Mouse (Mus musculus): ENCODE measurements around the gene Retreg3. TPM values are rescaled to one million over a fixed set of nuclear protein-coding genes. Genes with fewer than 3 reads are reported as not detected.
"Not testable (repeated sequence)": the region's sequence is repeated elsewhere in the genome, so short reads cannot be mapped to it uniquely, and the experiment has no call there.

The Retreg3 gene
- polyA plus RNA-seq, 1 experiment: 41.2 TPM

GRCm38 (mm10) chr11:101162772-101163171 is 43.1 kb upstream of the Retreg3 start:
- TF ChIP-seq MYOD1 (IDR thresholded peaks at IDR 0.05; ENCODE audit: control insufficient read depth in 1 of 3, insufficient read length in 2 of 3, low read depth in 2 of 3) (peak; percentile 26 to 51 (median 38)), USF1 (IDR thresholded peaks at IDR 0.05; ENCODE audit: low read depth) (no peak), MYOG (IDR thresholded peaks at IDR 0.05; ENCODE audit: control insufficient read depth in 1 of 3, insufficient read depth in 1 of 3, insufficient read length in 2 of 3, low read depth in 2 of 3) (peak in 2 of 3 experiments; percentile 46 to 55), TCF12 (IDR thresholded peaks at IDR 0.05; ENCODE audit: insufficient read depth, poor library complexity, severe bottlenecking) (no peak), E2F4 (IDR thresholded peaks at IDR 0.05; ENCODE audit: insufficient read depth) (no peak)
- peak overlapping the region; percentile 67 for H3K4me2 ChIP-seq (ENCODE audit: low read depth)
- peaks cover 29% of the 10 kb centered on the region for H3K36me3 ChIP-seq (ENCODE audit: control insufficient read depth, insufficient read depth)
- H3K79me2 ChIP-seq (ENCODE audit: control insufficient read depth, insufficient read depth): no peaks in the 10 kb centered on the region
- H3ac ChIP-seq (ENCODE audit: control insufficient read depth, insufficient read length): no peak overlapping the region
- H3K27me3 ChIP-seq (ENCODE audit: control insufficient read depth, insufficient read depth, insufficient read length): no peaks in the 10 kb centered on the region
- no peak overlapping the region for H3K4me3 ChIP-seq

GRCm38 (mm10) chr11:101162301-101162700 is 42.6 kb upstream of the Retreg3 start:
- Histone ChIP-seq H3K36me3 (ENCODE audit: control insufficient read depth, insufficient read depth) (peaks cover 24% of the 10 kb centered on the region), H3K4me2 (ENCODE audit: low read depth) (peak overlapping the region; percentile 67), H3K27me3 (ENCODE audit: control insufficient read depth, insufficient read depth, insufficient read length) (no peaks in the 10 kb centered on the region), H3K79me2 (ENCODE audit: control insufficient read depth, insufficient read depth) (no peaks in the 10 kb centered on the region), H3K4me3 (no peak overlapping the region), H3ac (ENCODE audit: control insufficient read depth, insufficient read length) (no peak overlapping the region)
- TF ChIP-seq TCF12 (IDR thresholded peaks at IDR 0.05; ENCODE audit: insufficient read depth, poor library complexity, severe bottlenecking) (no peak), SRF (IDR thresholded peaks at IDR 0.05; ENCODE audit: control insufficient read depth, insufficient read length, low read depth) (no peak), USF1 (IDR thresholded peaks at IDR 0.05; ENCODE audit: low read depth) (no peak), MYOG (IDR thresholded peaks at IDR 0.05; ENCODE audit: control insufficient read depth in 1 of 3, insufficient read depth in 1 of 3, insufficient read length in 2 of 3, low read depth in 2 of 3) (no peak), REST (IDR thresholded peaks at IDR 0.05; ENCODE audit: insufficient read depth, insufficient read length) (no peak), POLR2AphosphoS2 (IDR thresholded peaks at IDR 0.05; ENCODE audit: insufficient read length, low read depth) (peak; percentile 27), E2F4 (IDR thresholded peaks at IDR 0.05; ENCODE audit: insufficient read depth) (no peak), TCF3 (IDR thresholded peaks at IDR 0.05; ENCODE audit: insufficient read length, low read depth) (no peak), MAX (IDR thresholded peaks at IDR 0.05; ENCODE audit: low read depth) (no peak)

- Histone ChIP-seq H3K4me2 (ENCODE audit: low read depth) (no peak overlapping the region), H3ac (ENCODE audit: control insufficient read depth, insufficient read length) (no peak overlapping the region), H3K27me3 (ENCODE audit: control insufficient read depth, insufficient read depth, insufficient read length) (no peaks in the 10 kb centered on the region), H3K4me3 (no peak overlapping the region), H3K36me3 (ENCODE audit: control insufficient read depth, insufficient read depth) (peaks cover 16% of the 10 kb centered on the region), H3K79me2 (ENCODE audit: control insufficient read depth, insufficient read depth) (no peaks in the 10 kb centered on the region)
- TF ChIP-seq REST (IDR thresholded peaks at IDR 0.05; ENCODE audit: insufficient read depth, insufficient read length) (no peak), USF1 (IDR thresholded peaks at IDR 0.05; ENCODE audit: low read depth) (no peak), TCF3 (IDR thresholded peaks at IDR 0.05; ENCODE audit: insufficient read length, low read depth) (no peak), E2F4 (IDR thresholded peaks at IDR 0.05; ENCODE audit: insufficient read depth) (no peak), MAX (IDR thresholded peaks at IDR 0.05; ENCODE audit: low read depth) (no peak), CEBPB (IDR thresholded peaks at IDR 0.05; ENCODE audit: insufficient read depth, poor library complexity, severe bottlenecking) (no peak), POLR2A (IDR thresholded peaks at IDR 0.05; ENCODE audit: insufficient read length, low read depth) (no peak), TCF12 (IDR thresholded peaks at IDR 0.05; ENCODE audit: insufficient read depth, poor library complexity, severe bottlenecking) (no peak), MYOD1 (IDR thresholded peaks at IDR 0.05; ENCODE audit: control insufficient read depth in 1 of 3, insufficient read length in 2 of 3, low read depth in 2 of 3) (no peak), MYOG (IDR thresholded peaks at IDR 0.05; ENCODE audit: control insufficient read depth in 1 of 3, insufficient read depth in 1 of 3, insufficient read length in 2 of 3, low read depth in 2 of 3) (no peak), POLR2AphosphoS2 (IDR thresholded peaks at IDR 0.05; ENCODE audit: insufficient read length, low read depth) (no peak), SRF (IDR thresholded peaks at IDR 0.05; ENCODE audit: control insufficient read depth, insufficient read length, low read depth) (no peak)
Observed at GRCm38 (mm10) chr11:101161551-101161950, 41.9 kb upstream of the Retreg3 start.

- not testable (repeated sequence) for H3K4me3 ChIP-seq; H3K27me3 ChIP-seq (ENCODE audit: control insufficient read depth, insufficient read depth, insufficient read length); H3K4me2 ChIP-seq (ENCODE audit: low read depth); H3K79me2 ChIP-seq (ENCODE audit: control insufficient read depth, insufficient read depth); H3ac ChIP-seq (ENCODE audit: control insufficient read depth, insufficient read length)
- peaks cover 11% of the 10 kb centered on the region for H3K36me3 ChIP-seq (ENCODE audit: control insufficient read depth, insufficient read depth)
Observed at GRCm38 (mm10) chr11:101160981-101161505, 41.4 kb upstream of the Retreg3 start.

- not testable (repeated sequence) for H3K79me2 ChIP-seq (ENCODE audit: control insufficient read depth, insufficient read depth); H3ac ChIP-seq (ENCODE audit: control insufficient read depth, insufficient read length); H3K27me3 ChIP-seq (ENCODE audit: control insufficient read depth, insufficient read depth, insufficient read length); H3K4me3 ChIP-seq; H3K36me3 ChIP-seq (ENCODE audit: control insufficient read depth, insufficient read depth); H3K4me2 ChIP-seq (ENCODE audit: low read depth)
Observed at GRCm38 (mm10) chr11:101160151-101160550, 40.5 kb upstream of the Retreg3 start.

All from myocyte (in vitro differentiated cells).